Mouse (Mus musculus): Measurements from ENCODE around the gene Gm13539. TPM values are rescaled to one million over a fixed set of nuclear protein-coding genes. Genes with fewer than 3 reads are reported as not detected.
"Not testable (repeated sequence)": the region's sequence is repeated elsewhere in the genome, so short reads cannot be mapped to it uniquely, and the experiment has no call there.

Gm13539 gene
- polyA plus RNA-seq, 1 experiment from 2014 or later, result not detected

DNA sequence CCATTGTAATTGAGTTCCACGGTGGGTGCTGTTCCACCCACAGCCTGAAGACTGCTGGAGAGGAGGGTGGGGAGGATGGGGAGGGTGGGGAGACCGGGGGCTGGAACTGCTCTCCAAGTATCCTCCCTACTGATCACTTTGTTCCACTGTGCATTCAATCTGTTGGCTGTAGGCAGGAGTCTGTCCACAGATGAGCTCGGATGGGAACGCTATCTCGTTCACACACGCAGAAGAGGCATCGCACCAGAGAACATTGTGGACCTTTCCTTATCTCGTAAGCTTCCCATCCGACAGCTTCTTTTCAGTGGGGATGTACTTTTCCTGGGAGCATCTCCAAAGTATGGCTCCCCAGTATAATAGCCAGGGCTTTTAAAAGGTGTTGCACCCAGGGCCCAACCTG lies 3.0 kb upstream of the Gm13539 start:
- H3K4me1 ChIP-seq, result no peaks in the 10 kb centered on the region

GRCm38 (mm10) chr2:25780921-25781320 lies 1.1 kb upstream of the Gm13539 start:
- H3K9ac ChIP-seq, result no peak overlapping the region
- no peak overlapping the region for H3K27ac ChIP-seq
- H3K4me1 ChIP-seq, result no peaks in the 10 kb centered on the region
- no peak overlapping the region for H3K4me2 ChIP-seq (replicated peaks)
- no peak for ATAC-seq (ENCODE audit: low FRiP score, low read depth)
- H3K36me3 ChIP-seq, result no peaks in the 10 kb centered on the region
- H3K9me3 ChIP-seq, result no peaks in the 10 kb centered on the region
- no peaks in the 10 kb centered on the region for H3K27me3 ChIP-seq
- no peak overlapping the region for H3K4me3 ChIP-seq
- 34% methylated on average over 4 of the region's 4 CpGs for WGBS

More for the DNA sequence above, 3.0 kb upstream of the Gm13539 start:
- no peaks in the 10 kb centered on the region for H3K36me3 ChIP-seq
- no peaks in the 10 kb centered on the region for H3K9me3 ChIP-seq
- no peak overlapping the region for H3K4me3 ChIP-seq
- H3K4me2 ChIP-seq (replicated peaks), result no peak overlapping the region
- WGBS, result 89% methylated on average over 9 of the region's 9 CpGs
- no peak overlapping the region for H3K27ac ChIP-seq
- no peak overlapping the region for H3K9ac ChIP-seq
- H3K27me3 ChIP-seq, result no peaks in the 10 kb centered on the region
- no peak for ATAC-seq (ENCODE audit: low FRiP score, low read depth)

DNA sequence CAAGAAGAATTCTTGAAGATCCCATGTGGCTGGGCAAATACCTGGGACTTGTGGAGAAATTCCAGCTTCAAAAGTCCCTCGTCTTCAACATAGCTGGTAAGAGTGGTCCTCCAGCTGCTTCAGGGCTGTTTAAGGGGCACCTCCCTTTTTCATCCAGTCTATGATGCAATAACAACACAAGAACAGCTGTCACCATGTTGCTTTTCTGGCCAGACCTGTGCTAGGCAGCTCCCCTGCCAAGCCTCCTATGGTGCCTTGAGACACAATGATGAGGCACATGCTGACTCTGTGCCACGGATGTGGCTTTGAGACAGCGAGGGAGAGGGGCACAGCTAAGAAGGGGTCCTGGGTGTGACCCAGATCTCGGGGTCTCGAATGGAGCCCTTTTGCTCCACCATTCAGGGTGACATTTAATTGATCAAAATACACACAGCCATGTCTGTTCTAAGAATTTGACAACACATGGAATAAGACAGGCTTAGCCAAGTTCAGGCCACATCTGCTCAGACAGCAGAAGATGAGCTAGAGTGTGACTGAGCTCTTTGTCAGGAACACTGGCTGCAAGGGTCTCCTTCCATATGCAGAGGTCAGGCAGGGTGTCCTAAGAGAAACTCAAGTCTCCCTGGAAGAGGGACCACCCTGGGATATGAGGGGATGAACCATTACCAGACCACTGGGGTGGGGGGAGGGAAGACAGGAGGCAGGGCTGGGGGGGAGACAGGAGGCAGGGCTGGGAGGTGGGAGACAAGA lies 3.7 kb downstream of the Gm13539 start:
- Histone ChIP-seq H3K4me1 (no peaks in the 10 kb centered on the region), H3K27me3 (no peaks in the 10 kb centered on the region), H3K4me2 (replicated peaks) (no peak overlapping the region), H3K27ac (no peak overlapping the region), H3K9ac (no peak overlapping the region), H3K4me3 (no peak overlapping the region), H3K9me3 (no peaks in the 10 kb centered on the region), H3K36me3 (no peaks in the 10 kb centered on the region)
- WGBS, result 68% methylated on average over 5 of the region's 5 CpGs
- ATAC-seq (ENCODE audit: low FRiP score, low read depth), result no peak

DNA sequence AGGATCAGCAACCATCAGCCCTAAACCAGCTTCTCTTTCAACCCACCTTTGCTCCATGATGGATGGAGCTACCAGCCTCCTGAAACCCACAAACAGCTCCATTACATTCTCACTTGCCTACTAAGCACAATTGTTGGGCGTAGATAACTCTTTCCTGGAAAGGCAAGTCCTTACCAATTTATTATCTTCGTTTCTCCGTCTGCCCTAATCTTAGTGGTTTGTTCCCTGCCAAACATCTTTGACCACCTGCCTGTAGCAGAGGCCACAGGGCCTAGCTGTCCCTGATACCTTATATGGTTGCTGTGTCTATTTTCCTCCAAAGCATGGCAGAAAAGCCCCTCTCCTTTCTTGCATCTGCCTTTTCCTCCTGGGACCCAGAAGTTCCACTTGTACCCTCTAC lies 7.0 kb downstream of the Gm13539 start:
- Histone ChIP-seq H3K27me3 (no peaks in the 10 kb centered on the region), H3K9ac (no peak overlapping the region), H3K36me3 (no peaks in the 10 kb centered on the region), H3K9me3 (no peaks in the 10 kb centered on the region), H3K27ac (no peak overlapping the region), H3K4me2 (replicated peaks) (no peak overlapping the region), H3K4me1 (no peaks in the 10 kb centered on the region), H3K4me3 (no peak overlapping the region)
- WGBS, result 84% methylated on average over 3 of the region's 3 CpGs
- no peak for ATAC-seq (ENCODE audit: low FRiP score, low read depth)

- Histone ChIP-seq H3K4me1 (no peaks in the 10 kb centered on the region), H3K4me3 (no peak overlapping the region), H3K9ac (no peak overlapping the region), H3K4me2 (replicated peaks) (no peak overlapping the region), H3K27me3 (no peaks in the 10 kb centered on the region), H3K36me3 (no peaks in the 10 kb centered on the region), H3K9me3 (no peaks in the 10 kb centered on the region), H3K27ac (no peak overlapping the region)
- WGBS, result 27% methylated on average over 2 of the region's 2 CpGs
- no peak for ATAC-seq (ENCODE audit: low FRiP score, low read depth)
These were observed 15.6 kb downstream of the Gm13539 start for GRCm38 (mm10) chr2:25797635-25798034.

DNA sequence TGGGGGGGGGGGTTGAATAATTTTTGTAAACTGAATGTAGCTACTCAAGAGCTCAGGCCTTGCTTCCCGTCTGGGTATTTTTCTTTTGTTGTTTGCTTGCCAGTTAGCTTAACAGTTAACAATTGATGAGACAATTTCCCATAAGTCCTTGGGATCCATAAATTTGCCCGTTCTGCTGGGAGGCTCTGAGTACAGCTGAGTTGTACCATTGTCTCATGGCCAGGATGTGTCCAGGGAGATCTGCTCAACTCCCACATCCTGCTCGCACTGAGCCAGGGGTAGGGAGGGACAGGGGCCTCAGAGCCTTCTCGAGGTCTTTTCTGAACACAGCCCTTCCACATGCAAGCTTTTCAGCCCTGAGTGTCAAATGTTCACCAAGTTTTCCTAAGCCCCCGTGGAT lies 16.0 kb downstream of the Gm13539 start:
- no peaks in the 10 kb centered on the region for H3K4me1 ChIP-seq
- no peak for ATAC-seq (ENCODE audit: low FRiP score, low read depth)
- WGBS, result 67% methylated on average over 5 of the region's 5 CpGs

DNA sequence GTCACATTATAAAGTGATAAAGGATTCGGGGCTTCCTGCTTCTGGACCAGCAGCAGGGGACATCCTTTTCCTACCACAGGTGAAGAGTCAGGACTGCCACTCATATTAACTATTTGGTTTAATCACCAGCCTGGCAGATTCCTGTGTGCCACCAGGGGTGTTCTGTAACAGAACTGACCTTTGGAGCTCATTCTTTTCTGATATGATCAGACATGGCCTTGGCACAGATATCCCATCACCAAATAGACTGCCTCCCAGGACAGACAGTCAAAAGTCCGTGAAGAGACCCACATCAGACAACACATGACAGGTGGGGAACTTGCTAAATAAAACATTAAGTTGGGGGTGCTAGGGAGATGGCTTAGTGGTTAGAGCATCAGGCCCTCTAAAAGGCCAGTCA lies 29.7 kb downstream of the Gm13539 start:
- Histone ChIP-seq H3K4me1 (no peaks in the 10 kb centered on the region), H3K9ac (no peak overlapping the region), H3K9me3 (no peaks in the 10 kb centered on the region), H3K4me3 (no peak overlapping the region), H3K36me3 (no peaks in the 10 kb centered on the region), H3K27me3 (no peaks in the 10 kb centered on the region), H3K27ac (no peak overlapping the region), H3K4me2 (replicated peaks) (no peak overlapping the region)
- ATAC-seq (ENCODE audit: low FRiP score, low read depth), result no peak
- 74% methylated on average over 2 of the region's 2 CpGs for WGBS

More for the DNA sequence above, 16.0 kb downstream of the Gm13539 start:
- no peak overlapping the region for H3K4me3 ChIP-seq
- no peaks in the 10 kb centered on the region for H3K27me3 ChIP-seq
- H3K4me2 ChIP-seq (replicated peaks), result no peak overlapping the region
- no peaks in the 10 kb centered on the region for H3K9me3 ChIP-seq
- no peak overlapping the region for H3K27ac ChIP-seq
- H3K36me3 ChIP-seq, result no peaks in the 10 kb centered on the region
- no peak overlapping the region for H3K9ac ChIP-seq

DNA sequence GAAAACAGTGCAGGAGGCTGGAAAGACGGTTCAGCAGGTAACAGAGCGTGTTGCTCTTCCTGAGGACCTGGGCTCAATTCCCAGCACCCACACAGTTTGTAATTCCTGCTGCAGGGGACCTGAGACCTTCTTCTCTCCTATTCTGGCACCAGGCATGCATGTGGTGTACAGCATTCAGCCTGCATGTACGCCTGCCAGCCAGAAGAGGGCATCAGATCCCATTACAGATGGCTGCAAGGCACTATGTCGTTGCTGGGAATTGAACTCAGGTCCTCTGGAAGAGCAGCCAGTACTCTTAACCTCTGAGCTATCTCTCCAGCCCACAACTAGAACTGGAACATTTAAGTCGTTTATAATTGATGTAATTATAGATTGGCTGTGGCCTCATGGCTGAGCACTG lies 31.3 kb downstream of the Gm13539 start:
- Histone ChIP-seq H3K9me3 (no peaks in the 10 kb centered on the region), H3K4me3 (no peak overlapping the region), H3K27ac (no peak overlapping the region), H3K9ac (no peak overlapping the region), H3K4me1 (no peaks in the 10 kb centered on the region), H3K36me3 (no peaks in the 10 kb centered on the region), H3K27me3 (no peaks in the 10 kb centered on the region), H3K4me2 (replicated peaks) (no peak overlapping the region)
- ATAC-seq (ENCODE audit: low FRiP score, low read depth), result no peak
- WGBS, result 80% methylated on average over 5 of the region's 5 CpGs

- H3K36me3 ChIP-seq; H3K9ac ChIP-seq; H3K9me3 ChIP-seq; ATAC-seq (ENCODE audit: low FRiP score, low read depth); H3K27me3 ChIP-seq; H3K4me3 ChIP-seq; H3K27ac ChIP-seq; H3K4me1 ChIP-seq; H3K4me2 ChIP-seq (replicated peaks): not testable (repeated sequence)
- 71% methylated on average over 1 of the region's 1 CpGs for WGBS
These were observed 33.7 kb downstream of the Gm13539 start, which contains the start of gene Glt6d1 for GRCm38 (mm10) chr2:25815748-25816147. Gene Glt6d1, minus strand, starts transcription at chr2:25815848.

- H3K9ac ChIP-seq, result no peak within 1 kb of the TSS; the same call in 1 of the 2 replicates
- H3K36me3 ChIP-seq, result no peaks in the 10 kb centered on the region
- 92% methylated on average over 1 of the region's 1 CpGs for WGBS
- no peak within 1 kb of the TSS for H3K4me3 ChIP-seq
- no peaks in the 10 kb centered on the region for H3K27me3 ChIP-seq
- H3K27ac ChIP-seq, result no peak within 1 kb of the TSS
- no peaks in the 10 kb centered on the region for H3K9me3 ChIP-seq
- no peak within 1 kb of the TSS for H3K4me2 ChIP-seq (replicated peaks)
- no peaks in the 10 kb centered on the region for H3K4me1 ChIP-seq
- ATAC-seq (ENCODE audit: low FRiP score, low read depth), result no peak
These were observed 40.7 kb downstream of the Gm13539 start, which contains the start of gene Lcn9 for GRCm38 (mm10) chr2:25822806-25823205. Gene Lcn9, plus strand, starts transcription at chr2:25823153.

- no peak for ATAC-seq (ENCODE audit: low FRiP score, low read depth)
- H3K27me3 ChIP-seq, result no peaks in the 10 kb centered on the region
These were observed 42.7 kb downstream of the Gm13539 start for GRCm38 (mm10) chr2:25824751-25825150.

GRCm38 (mm10) chr2:25828344-25828947 lies 46.4 kb downstream of the Gm13539 start:
- H3K27ac ChIP-seq, result no peak overlapping the region
- H3K27me3 ChIP-seq, result no peaks in the 10 kb centered on the region
- no peaks in the 10 kb centered on the region for H3K36me3 ChIP-seq
- no peak overlapping the region for H3K9ac ChIP-seq
- no peaks in the 10 kb centered on the region for H3K4me1 ChIP-seq
- no peak overlapping the region for H3K4me3 ChIP-seq
- WGBS, result 78% methylated on average over 8 of the region's 8 CpGs
- ATAC-seq (ENCODE audit: low FRiP score, low read depth), result no peak
- H3K4me2 ChIP-seq (replicated peaks), result no peak overlapping the region
- H3K9me3 ChIP-seq, result no peaks in the 10 kb centered on the region

More at GRCm38 (mm10) chr2:25824751-25825150, 42.7 kb downstream of the Gm13539 start:
- no peak overlapping the region for H3K4me3 ChIP-seq
- H3K36me3 ChIP-seq, result no peaks in the 10 kb centered on the region
- no peak overlapping the region for H3K9ac ChIP-seq
- H3K9me3 ChIP-seq, result no peaks in the 10 kb centered on the region
- WGBS, result 84% methylated on average over 3 of the region's 3 CpGs
- H3K4me1 ChIP-seq, result no peaks in the 10 kb centered on the region
- H3K4me2 ChIP-seq (replicated peaks), result no peak overlapping the region
- H3K27ac ChIP-seq, result no peak overlapping the region
